Mouse (Mus musculus) neural tube, embryonic 13.5 days (tissue): Measurements from ENCODE around the gene Ranbp17. TPM values are rescaled to one million over a fixed set of nuclear protein-coding genes. Genes with fewer than 3 reads are reported as not detected.

Experiments
- ATAC-seq: fragments of 200-750 bp; cut with Nextera tagmentation; 2 replicates; pipeline ENCODE4 v1.8.0; 2017; ENCODE audit warnings: low read depth, mild to moderate bottlenecking, moderate TSS enrichment, moderate library complexity
- H3K27ac ChIP-seq: fragments of 300-500 bp; sonication (generic); replicated peaks from 2 replicates; pipeline ENCODE4 v1.5.1; 2015; ENCODE audit warnings: moderate library complexity, mild to moderate bottlenecking, inconsistent platforms
- H3K27me3 ChIP-seq: fragments of 300-500 bp; sonication (generic); 2 replicates; pipeline ENCODE4 v1.6.1; 2015; ENCODE audit warnings: mild to moderate bottlenecking, inconsistent platforms
- H3K36me3 ChIP-seq: fragments of 300-500 bp; sonication (generic); 2 replicates; pipeline ENCODE4 v1.6.1; 2015; ENCODE audit warnings: mild to moderate bottlenecking, inconsistent platforms
- H3K4me1 ChIP-seq: fragments of 300-500 bp; sonication (generic); replicated peaks from 2 replicates; pipeline ENCODE4 v1.6.1; 2015; ENCODE audit warnings: inconsistent platforms
- H3K4me2 ChIP-seq: fragments of 300-500 bp; sonication (generic); 2 replicates; pipeline ENCODE4 v1.6.1; 2015; ENCODE audit warnings: inconsistent platforms, mild to moderate bottlenecking, moderate library complexity
- H3K4me3 ChIP-seq: fragments of 300-500 bp; sonication (generic); 2 replicates; pipeline ENCODE4 v1.5.1; 2015; ENCODE audit warnings: mild to moderate bottlenecking, inconsistent platforms
- H3K9ac ChIP-seq: fragments of 300-500 bp; sonication (generic); 2 replicates; pipeline ENCODE4 v1.6.1; 2015; ENCODE audit warnings: moderate library complexity, mild to moderate bottlenecking, inconsistent platforms
- H3K9me3 ChIP-seq: fragments of 300-500 bp; sonication (generic); 2 replicates; pipeline ENCODE4 v1.6.1; 2016; ENCODE audit warnings: inconsistent platforms
- WGBS: fragments of 180-500 bp; shearing (Covaris S2); methylation state at CpG from one replicate; pipeline ENCODE4 v1.1.7; 2015; 5-methylcytosine and 5-hydroxymethylcytosine counted together
- polyA plus RNA-seq: library from polyadenylated mRNA; unstranded; fragments of >200 nt; fragmentation: Nextera tagmentation; extraction: Ambion mirVana; gene quantifications from 2 replicates; pipeline ENCODE4 v1.2.1, GENCODE M21; 2015

The Ranbp17 gene
- polyA plus RNA-seq, 1 experiment from 2014 or later, result 10.5 TPM

- H3K9ac ChIP-seq, result 0 out of 2 replicates have a peak overlapping the region, but pooled peaks have one; percentile 38
- peaks cover 41% of the 10 kb centered on the region for H3K4me1 ChIP-seq
- no peak overlapping the region for H3K4me3 ChIP-seq
- no peaks in the 10 kb centered on the region; the same call in 1 of the 2 replicates for H3K36me3 ChIP-seq
- ATAC-seq, result peak; percentile 38; the same call in 1 of the 2 replicates
- peaks cover 80% of the 10 kb centered on the region for H3K27me3 ChIP-seq
- 0 out of 2 replicates have a peak overlapping the region, but pooled peaks have one; percentile 24 for H3K4me2 ChIP-seq
- H3K9me3 ChIP-seq, result 0 out of 2 replicates have a peak, but pooled peaks cover 3% of the 10 kb centered on the region
- 2% methylated on average over 12 of the region's 12 CpGs for WGBS
- H3K27ac ChIP-seq, result peak overlapping the region; percentile 53
Measured at GRCm38 (mm10) chr11:33193695-33194094, 319.9 kb downstream of the Ranbp17 start.

GRCm38 (mm10) chr11:33181804-33182203 is 331.7 kb downstream of the Ranbp17 start:
- Histone ChIP-seq H3K27me3 (peaks cover 39% of the 10 kb centered on the region), H3K4me3 (no peak overlapping the region), H3K27ac (no peak overlapping the region), H3K4me1 (peaks cover 23% of the 10 kb centered on the region), H3K9ac (no peak overlapping the region), H3K4me2 (no peak overlapping the region), H3K36me3 (no peaks in the 10 kb centered on the region), H3K9me3 (no peaks in the 10 kb centered on the region)
- 73% methylated on average over 3 of the region's 3 CpGs for WGBS
- ATAC-seq, result no peak

GRCm38 (mm10) chr11:33180701-33181116 is 332.8 kb downstream of the Ranbp17 start:
- Histone ChIP-seq H3K9me3 (no peaks in the 10 kb centered on the region), H3K36me3 (no peaks in the 10 kb centered on the region), H3K4me2 (peak overlapping the region; percentile 49), H3K4me3 (peak overlapping the region; percentile 19), H3K27ac (no peak overlapping the region), H3K27me3 (peaks cover 34% of the 10 kb centered on the region), H3K9ac (peak overlapping the region; percentile 44; the same call in 1 of the 2 replicates), H3K4me1 (peaks cover 23% of the 10 kb centered on the region)
- no peak for ATAC-seq
- 2% methylated on average over 18 of the region's 18 CpGs for WGBS

GRCm38 (mm10) chr11:33179802-33180201 is 333.7 kb downstream of the Ranbp17 start:
- H3K9ac ChIP-seq, result no peak overlapping the region
- no peaks in the 10 kb centered on the region for H3K36me3 ChIP-seq
- H3K4me3 ChIP-seq, result no peak overlapping the region
- H3K9me3 ChIP-seq, result no peaks in the 10 kb centered on the region
- no peak overlapping the region for H3K27ac ChIP-seq
- no peak overlapping the region for H3K4me2 ChIP-seq
- no peak for ATAC-seq
- WGBS, result 17% methylated on average over 1 of the region's 1 CpGs
- H3K4me1 ChIP-seq, result peaks cover 23% of the 10 kb centered on the region
- peaks cover 34% of the 10 kb centered on the region for H3K27me3 ChIP-seq

- Histone ChIP-seq H3K4me1 (peaks cover 23% of the 10 kb centered on the region), H3K4me3 (no peak overlapping the region), H3K4me2 (no peak overlapping the region), H3K9me3 (no peaks in the 10 kb centered on the region), H3K36me3 (no peaks in the 10 kb centered on the region), H3K9ac (no peak overlapping the region), H3K27me3 (peaks cover 32% of the 10 kb centered on the region), H3K27ac (no peak overlapping the region)
- 29% methylated on average over 20 of the region's 20 CpGs for WGBS
- peak; percentile 68 for ATAC-seq
Measured at GRCm38 (mm10) chr11:33176525-33177245, 336.9 kb downstream of the Ranbp17 start.

DNA sequence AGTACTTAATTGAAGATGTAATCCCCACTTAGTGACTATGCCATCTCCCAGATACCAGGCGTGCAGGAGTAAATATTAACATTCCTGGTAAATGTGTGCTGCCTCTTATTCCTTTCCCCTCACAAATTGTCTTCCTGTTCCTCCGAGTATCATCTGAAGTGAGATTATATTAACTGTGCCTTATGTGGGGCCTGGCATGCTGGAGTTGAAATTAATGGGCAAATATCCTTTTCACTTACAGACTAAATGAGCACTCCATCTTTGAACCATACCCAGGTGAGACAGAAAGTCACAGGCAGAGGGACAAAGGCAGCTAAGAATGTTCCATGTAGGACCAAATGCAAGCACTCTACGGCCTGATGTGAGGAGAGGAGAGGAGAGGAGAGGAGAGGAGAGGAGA is 337.8 kb downstream of the Ranbp17 start:
- no peak overlapping the region for H3K27ac ChIP-seq
- H3K9ac ChIP-seq, result no peak overlapping the region
- no peaks in the 10 kb centered on the region for H3K9me3 ChIP-seq
- no peak overlapping the region for H3K4me3 ChIP-seq
- no peaks in the 10 kb centered on the region for H3K36me3 ChIP-seq
- 60% methylated on average over 2 of the region's 3 CpGs for WGBS
- ATAC-seq, result peak; percentile 15; the same call in 1 of the 2 replicates
- no peak overlapping the region for H3K4me2 ChIP-seq
- H3K27me3 ChIP-seq, result peaks cover 24% of the 10 kb centered on the region; the same call in 1 of the 2 replicates
- peaks cover 17% of the 10 kb centered on the region for H3K4me1 ChIP-seq

- no peak overlapping the region for H3K4me2 ChIP-seq
- no peak overlapping the region for H3K9ac ChIP-seq
- H3K27ac ChIP-seq, result no peak overlapping the region
- no peaks in the 10 kb centered on the region; the same call in 1 of the 2 replicates for H3K4me1 ChIP-seq
- peaks cover 5% of the 10 kb centered on the region; the same call in 1 of the 2 replicates for H3K27me3 ChIP-seq
- WGBS, result 9% methylated on average over 9 of the region's 9 CpGs
- no peaks in the 10 kb centered on the region for H3K9me3 ChIP-seq
- no peaks in the 10 kb centered on the region for H3K36me3 ChIP-seq
- no peak for ATAC-seq
- no peak overlapping the region for H3K4me3 ChIP-seq
Measured at GRCm38 (mm10) chr11:33170489-33170888, 343.1 kb downstream of the Ranbp17 start.

GRCm38 (mm10) chr11:33162998-33163506 is 350.5 kb downstream of the Ranbp17 start, which contains the start of gene Npm1:
Npm1 (minus strand) TSS chr11:33163206.
- WGBS, result 4% methylated on average over 49 of the region's 49 CpGs

GRCm38 (mm10) chr11:33162211-33162997 is 351.1 kb downstream of the Ranbp17 start:
- peaks cover 2% of the 10 kb centered on the region; the same call in 1 of the 2 replicates for H3K27me3 ChIP-seq
- ATAC-seq, result peak; percentile 77
- H3K9ac ChIP-seq, result peak overlapping the region; percentile 97
- H3K27ac ChIP-seq, result peak overlapping the region; percentile 89
- no peaks in the 10 kb centered on the region for H3K9me3 ChIP-seq
- H3K4me2 ChIP-seq, result peak overlapping the region; percentile 97
- 2% methylated on average over 52 of the region's 53 CpGs for WGBS
- H3K4me3 ChIP-seq, result peak overlapping the region; percentile 75
- H3K4me1 ChIP-seq, result peaks cover 24% of the 10 kb centered on the region
- peaks cover 32% of the 10 kb centered on the region for H3K36me3 ChIP-seq

More at GRCm38 (mm10) chr11:33162998-33163506, 350.5 kb downstream of the Ranbp17 start, which contains the start of gene Npm1:
- Histone ChIP-seq H3K27ac (peak within 1 kb of the TSS; percentile 98), H3K9me3 (no peaks in the 10 kb centered on the region), H3K36me3 (peaks cover 26% of the 10 kb centered on the region), H3K9ac (peak within 1 kb of the TSS; percentile 97), H3K4me2 (peak within 1 kb of the TSS; percentile 97), H3K4me1 (peaks cover 24% of the 10 kb centered on the region), H3K4me3 (peak within 1 kb of the TSS; percentile 75), H3K27me3 (peaks cover 5% of the 10 kb centered on the region; the same call in 1 of the 2 replicates)
- ATAC-seq, result peak; percentile 97
